Mouse (Mus musculus) heart, postnatal 14 days (tissue): ENCODE data around the gene H60b. TPM values are rescaled to one million over a fixed set of nuclear protein-coding genes. Genes with fewer than 3 reads are reported as not detected.

ENCODE experiments used
- total RNA-seq, 2 experiments: library from RNA; stranded (reverse); gene quantifications; 2 replicates each; pipeline ENCODE4 v1.2.3; 2021

The H60b gene
- total RNA-seq, 2 experiments from 2014 or later: not detected

Other genes with a start within 250 kb of the H60b start
- not detected for gene 4930444G20Rik, start 90.5 kb upstream of the H60b start, total RNA-seq
- gene E030030I06Rik, start 9.3 kb upstream of the H60b start, total RNA-seq: 1 to 10 TPM; 2.0 to 3.4 TPM
- under 1 TPM in 1 of 2 experiments, not detected in 1; 0.24 TPM for gene Raet1e, start within 50 bp of the H60b start, total RNA-seq
- under 1 TPM in 1 of 2 experiments, not detected in 1; 0.24 TPM for gene Raet1d, start 202.0 kb downstream of the H60b start, total RNA-seq